Mouse (Mus musculus) kidney, adult 2 months (tissue): ENCODE data around the gene Irak2. TPM values are rescaled to one million over a fixed set of nuclear protein-coding genes. Genes with fewer than 3 reads are reported as not detected.

Experiments used
- DNase-seq: peaks from one replicate; pipeline ENCODE4 v3.0.0; 2021
- H3K27ac ChIP-seq: fragments of 200-500 bp; 2 replicates; pipeline ENCODE4 v1.5.1; 2012; ENCODE audit warnings: low read depth, low read length, control low read depth, inconsistent platforms; ENCODE audit not compliant: insufficient read depth
- H3K27me3 ChIP-seq: fragments of 200-500 bp; replicated peaks from 2 replicates; pipeline ENCODE4 v1.6.1; 2012; ENCODE audit warnings: mild to moderate bottlenecking, moderate library complexity, low read length, inconsistent platforms; ENCODE audit not compliant: control insufficient read depth, insufficient read depth
- H3K36me3 ChIP-seq: fragments of 200-500 bp; 2 replicates; pipeline ENCODE4 v1.6.1; 2012; ENCODE audit warnings: mild to moderate bottlenecking, moderate library complexity, low read length, inconsistent platforms; ENCODE audit not compliant: control insufficient read depth, insufficient read depth
- H3K4me1 ChIP-seq: fragments of 200-500 bp; 2 replicates; pipeline ENCODE4 v1.6.1; 2011; ENCODE audit warnings: low read length; ENCODE audit not compliant: control insufficient read depth, insufficient read depth
- H3K4me3 ChIP-seq: fragments of 200-500 bp; 2 replicates; pipeline ENCODE4 v1.5.1; 2011; ENCODE audit warnings: mild to moderate bottlenecking, low read depth, low read length, control low read depth; ENCODE audit not compliant: insufficient read depth
- CTCF ChIP-seq: fragments of 200-500 bp; conservative IDR thresholded peaks from 2 replicates; pipeline ENCODE4 v1.5.1; 2011; ENCODE audit warnings: low read depth, mild to moderate bottlenecking, control low read depth, low read length, moderate library complexity, mixed read lengths; ENCODE audit not compliant: insufficient read depth, insufficient read length
- POLR2A ChIP-seq: fragments of 200-500 bp; IDR thresholded peaks from one replicate; pipeline ENCODE4 v1.6.1; 2011; ENCODE audit warnings: low read depth, low read length, control low read depth
- WGBS: fragments of 180-500 bp; shearing (Covaris S2); methylation state at CpG from one replicate; pipeline ENCODE4 v1.1.7; 2018; 5-methylcytosine and 5-hydroxymethylcytosine counted together
- polyA plus RNA-seq: library from polyadenylated mRNA; depleted of rRNA; stranded (reverse); fragments of >200 nt; gene quantifications from 2 replicates; pipeline ENCODE4 v1.2.3, GENCODE M21; 2012

The Irak2 gene
- polyA plus RNA-seq, 1 experiment = 53.8 TPM

DNA sequence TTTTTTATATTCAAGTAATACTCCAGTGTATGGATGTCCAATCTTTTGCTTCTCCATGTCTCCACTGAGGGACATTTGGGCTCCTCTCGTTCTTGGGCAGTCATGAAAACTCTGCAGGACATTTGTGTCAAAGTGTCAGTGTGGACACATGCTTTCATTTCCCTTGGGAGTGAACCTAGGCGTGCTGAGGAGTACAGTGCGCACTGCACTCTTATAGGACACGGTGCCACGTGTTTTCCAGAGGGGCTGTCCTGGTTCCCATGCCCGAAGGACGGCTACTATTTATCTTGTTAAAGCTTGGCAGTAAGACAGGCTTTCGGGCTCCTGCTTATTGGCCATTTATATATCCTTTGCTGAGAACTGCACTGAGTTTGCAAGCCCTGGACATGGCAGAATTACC, 4.3 kb downstream of the Irak2 start:
- H3K4me3 ChIP-seq = no peak overlapping the region
- no peak overlapping the region for H3K27ac ChIP-seq
- TF ChIP-seq POLR2A (no peak), CTCF (no peak)
- H3K36me3 ChIP-seq = no peaks in the 10 kb centered on the region
- 82% methylated on average over 8 of the region's 8 CpGs for WGBS
- H3K27me3 ChIP-seq = no peaks in the 10 kb centered on the region
- H3K4me1 ChIP-seq = peaks cover 17% of the 10 kb centered on the region
- no peak for DNase-seq

DNA sequence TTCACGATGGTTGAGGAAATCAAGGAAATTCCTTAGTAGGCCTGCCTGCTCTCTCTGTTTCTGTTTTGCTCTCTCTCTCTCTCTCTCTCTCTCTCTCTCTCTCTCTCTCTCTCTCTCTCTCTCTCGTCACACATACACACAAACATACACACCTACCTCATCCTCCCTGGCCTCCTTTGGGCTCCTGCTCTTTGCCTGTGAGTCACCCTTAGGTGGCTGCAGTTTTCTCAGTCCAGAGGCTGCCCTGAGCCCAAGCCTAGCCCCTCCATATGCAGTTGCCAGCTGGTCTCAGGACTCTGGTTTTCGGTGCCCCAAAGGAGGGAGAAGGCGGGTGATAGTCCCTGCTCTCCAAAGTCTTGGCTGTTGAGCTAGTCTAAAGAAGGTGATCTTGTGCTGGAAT, 4.8 kb downstream of the Irak2 start:
- Histone ChIP-seq H3K4me1 (peaks cover 17% of the 10 kb centered on the region), H3K36me3 (no peaks in the 10 kb centered on the region), H3K27me3 (no peaks in the 10 kb centered on the region), H3K4me3 (no peak overlapping the region), H3K27ac (no peak overlapping the region; the same call in 1 of the 2 replicates)
- no peak for DNase-seq
- TF ChIP-seq CTCF (no peak), POLR2A (no peak)
- WGBS = 76% methylated on average over 4 of the region's 4 CpGs

DNA sequence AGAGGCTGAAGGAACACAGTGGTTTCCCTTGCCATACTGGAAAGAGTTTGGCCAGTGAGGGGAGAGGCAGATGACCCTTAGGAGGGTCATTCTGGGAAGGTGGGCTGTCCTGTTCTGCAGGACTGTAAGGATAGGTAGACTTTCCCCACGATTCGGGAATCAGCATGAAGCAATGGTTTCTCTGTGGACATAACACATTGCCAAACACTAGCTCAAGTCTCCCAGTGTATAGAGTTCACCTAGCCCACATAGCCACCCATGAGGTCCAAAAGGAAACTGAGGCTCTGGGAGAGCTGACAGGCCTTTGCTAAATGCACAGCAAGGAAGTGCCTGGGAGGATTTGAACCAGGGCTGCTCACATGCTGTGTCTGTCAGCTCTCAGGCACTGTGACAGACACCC, 5.7 kb downstream of the Irak2 start:
- H3K27ac ChIP-seq = peak overlapping the region; percentile 69
- WGBS = 90% methylated on average over 2 of the region's 2 CpGs

DNA sequence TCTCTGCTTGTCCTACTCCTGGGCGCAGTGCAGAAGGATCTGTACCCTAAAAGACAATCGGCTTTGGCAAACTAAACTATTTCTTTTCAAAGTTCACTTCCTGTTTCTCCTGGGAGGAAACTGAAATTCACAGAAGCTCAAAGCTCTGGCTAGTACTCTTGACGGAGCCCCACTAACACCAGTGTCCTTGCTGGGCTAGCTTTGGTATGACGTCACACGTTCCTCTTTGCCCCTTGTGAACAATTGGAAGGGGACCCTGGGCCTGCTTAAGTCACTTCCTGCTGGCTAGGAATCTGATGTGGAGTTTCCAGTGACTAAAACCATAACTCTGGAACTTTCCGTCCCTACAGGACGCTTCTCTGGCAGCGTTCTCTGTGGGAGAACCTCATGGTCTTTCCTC, 6.5 kb downstream of the Irak2 start:
- Histone ChIP-seq H3K36me3 (no peaks in the 10 kb centered on the region), H3K27ac (peak overlapping the region; percentile 69), H3K27me3 (no peaks in the 10 kb centered on the region), H3K4me3 (no peak overlapping the region), H3K4me1 (peaks cover 13% of the 10 kb centered on the region)
- WGBS = 54% methylated on average over 8 of the region's 8 CpGs
- TF ChIP-seq CTCF (no peak), POLR2A (no peak)
- peak; percentile 87 for DNase-seq

More for the DNA sequence above, 5.7 kb downstream of the Irak2 start:
- no peaks in the 10 kb centered on the region for H3K36me3 ChIP-seq
- H3K27me3 ChIP-seq = no peaks in the 10 kb centered on the region
- no peak overlapping the region for H3K4me3 ChIP-seq
- TF ChIP-seq CTCF = no peak
- TF ChIP-seq POLR2A = no peak
- no peak for DNase-seq
- peaks cover 17% of the 10 kb centered on the region for H3K4me1 ChIP-seq

DNA sequence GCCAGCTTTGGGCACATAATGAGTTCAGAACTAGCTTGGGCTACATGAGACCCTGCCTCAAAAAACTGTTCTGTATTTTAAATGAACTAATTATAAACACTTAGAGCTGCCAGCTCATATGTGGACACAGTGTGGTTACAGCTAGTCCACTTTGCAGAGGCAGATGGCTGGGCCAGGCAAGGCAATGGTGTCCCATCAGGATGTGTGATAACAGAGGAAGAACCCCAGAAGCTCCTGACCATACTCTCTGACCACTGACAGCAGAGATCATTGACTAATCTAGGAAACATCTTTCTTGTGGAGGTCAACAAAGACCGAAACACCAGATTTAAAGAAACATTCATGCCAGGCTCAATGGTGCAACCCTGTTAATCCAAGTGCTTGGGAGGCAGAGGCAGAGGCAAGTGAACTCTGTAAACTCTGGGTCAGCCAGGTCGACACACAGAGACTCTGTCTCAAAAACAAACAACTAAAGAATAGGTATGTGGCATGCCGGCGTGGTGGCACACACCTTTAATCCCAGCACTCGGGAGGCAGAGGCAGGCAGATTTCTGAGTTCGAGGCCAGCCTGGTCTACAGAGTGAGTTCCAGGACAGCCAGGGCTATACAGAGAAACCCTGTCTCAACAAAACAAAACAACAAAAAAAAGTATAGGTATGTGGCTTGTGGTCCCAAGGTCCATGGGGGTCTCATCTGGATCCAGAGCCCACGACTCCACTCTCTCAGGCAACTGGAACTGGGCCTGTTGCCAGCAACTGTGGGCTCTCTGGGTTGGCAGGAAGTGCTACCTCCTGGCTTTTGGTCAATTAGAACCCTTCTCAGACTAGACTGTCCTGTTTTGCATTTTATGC, 11.3 kb downstream of the Irak2 start:
- WGBS = 60% methylated on average over 7 of the region's 7 CpGs
- peak overlapping the region; percentile 46 for H3K27ac ChIP-seq

DNA sequence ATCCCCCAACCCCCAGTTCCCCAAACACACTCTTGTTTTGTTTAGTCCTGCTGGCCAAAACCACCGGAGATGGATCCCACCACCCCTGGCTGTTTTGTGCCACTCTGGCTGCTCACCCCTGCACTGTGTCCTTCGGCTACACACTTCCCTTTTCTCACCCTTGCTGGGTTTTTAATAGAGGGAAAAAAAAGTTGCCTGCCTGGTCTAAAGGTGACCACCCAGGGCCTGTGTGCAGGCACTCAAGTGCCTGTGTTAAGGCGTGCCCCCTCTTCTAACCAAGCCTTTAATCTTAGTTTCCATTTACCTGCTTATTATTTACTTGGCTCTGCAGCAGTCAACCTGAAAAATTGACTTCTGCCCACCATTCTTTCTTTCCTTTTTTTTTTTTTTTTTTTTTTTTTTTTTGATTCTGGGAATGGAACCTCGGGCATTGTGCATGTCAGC, 12.0 kb downstream of the Irak2 start:
- Histone ChIP-seq H3K36me3 (no peaks in the 10 kb centered on the region), H3K27ac (peak overlapping the region; percentile 46), H3K27me3 (no peaks in the 10 kb centered on the region), H3K4me3 (no peak overlapping the region), H3K4me1 (peaks cover 12% of the 10 kb centered on the region; the same call in 1 of the 2 replicates)
- WGBS = 49% methylated on average over 4 of the region's 4 CpGs
- no peak for DNase-seq
- no peak for TF ChIP-seq CTCF
- TF ChIP-seq POLR2A = no peak

More for the DNA sequence above, 11.3 kb downstream of the Irak2 start:
- H3K27me3 ChIP-seq = no peaks in the 10 kb centered on the region
- H3K36me3 ChIP-seq = no peaks in the 10 kb centered on the region
- DNase-seq = no peak
- H3K4me3 ChIP-seq = no peak overlapping the region
- no peak for TF ChIP-seq CTCF
- peaks cover 10% of the 10 kb centered on the region for H3K4me1 ChIP-seq

DNA sequence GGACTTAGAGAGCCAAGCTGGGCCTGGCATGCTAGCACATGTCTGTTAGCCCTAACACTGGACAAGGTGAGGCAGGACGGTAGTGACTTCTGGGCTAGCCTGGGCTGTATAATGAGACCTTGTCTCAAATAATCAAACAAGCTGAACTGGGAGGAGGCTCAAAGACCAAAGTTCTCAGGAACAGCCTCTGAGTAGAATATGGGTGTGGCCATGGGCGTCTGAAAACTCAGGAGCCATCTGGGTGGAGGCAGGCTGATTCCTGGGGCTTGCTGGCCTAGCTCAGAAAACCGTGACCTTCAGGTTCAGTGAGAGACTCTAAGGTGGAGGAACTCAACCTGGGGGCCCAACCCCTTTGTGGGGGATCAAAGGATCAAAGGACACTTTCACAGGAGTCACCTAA, 13.4 kb downstream of the Irak2 start:
- Histone ChIP-seq H3K27me3 (no peaks in the 10 kb centered on the region), H3K4me1 (peaks cover 14% of the 10 kb centered on the region; the same call in 1 of the 2 replicates), H3K4me3 (no peak overlapping the region), H3K36me3 (no peaks in the 10 kb centered on the region), H3K27ac (peak overlapping the region; percentile 58; the same call in 1 of the 2 replicates)
- TF ChIP-seq CTCF (no peak), POLR2A (no peak)
- peak; percentile 54 for DNase-seq
- 54% methylated on average over 3 of the region's 3 CpGs for WGBS

DNA sequence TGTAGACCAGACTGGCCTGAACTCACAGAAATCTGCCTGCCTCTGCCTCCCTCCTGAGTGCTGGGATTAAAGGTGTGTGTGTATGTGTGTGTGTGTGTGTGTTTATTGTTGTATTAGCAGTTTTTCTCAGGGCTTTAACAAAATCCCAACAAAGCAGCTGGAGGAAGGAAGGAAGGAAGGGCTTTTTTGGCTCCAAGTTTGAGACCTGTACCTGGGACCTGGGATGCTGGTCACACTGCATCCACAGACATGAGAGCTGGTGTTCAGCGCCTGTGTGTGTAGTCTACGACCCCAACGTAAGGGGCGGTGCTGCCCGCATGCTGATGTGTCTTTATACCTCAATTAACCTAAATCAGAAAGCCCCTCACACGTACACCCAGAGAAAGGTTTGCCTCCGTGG, 15.3 kb downstream of the Irak2 start:
- DNase-seq = no peak
- peaks cover 18% of the 10 kb centered on the region for H3K4me1 ChIP-seq
- TF ChIP-seq CTCF (no peak), POLR2A (no peak)
- H3K4me3 ChIP-seq = no peak overlapping the region
- H3K27me3 ChIP-seq = no peaks in the 10 kb centered on the region
- no peaks in the 10 kb centered on the region for H3K36me3 ChIP-seq
- no peak overlapping the region for H3K27ac ChIP-seq
- WGBS = 86% methylated on average over 7 of the region's 7 CpGs
